Mouse (Mus musculus) brain, adult 2 months (tissue): Measurements from ENCODE around the gene Serpinb1a.

ENCODE experiments used
- DNase-seq: peaks from one replicate; pipeline ENCODE4 v3.0.0; 2011; ENCODE audit warnings: low read depth, low spot score

The Serpinb1a gene

DNA sequence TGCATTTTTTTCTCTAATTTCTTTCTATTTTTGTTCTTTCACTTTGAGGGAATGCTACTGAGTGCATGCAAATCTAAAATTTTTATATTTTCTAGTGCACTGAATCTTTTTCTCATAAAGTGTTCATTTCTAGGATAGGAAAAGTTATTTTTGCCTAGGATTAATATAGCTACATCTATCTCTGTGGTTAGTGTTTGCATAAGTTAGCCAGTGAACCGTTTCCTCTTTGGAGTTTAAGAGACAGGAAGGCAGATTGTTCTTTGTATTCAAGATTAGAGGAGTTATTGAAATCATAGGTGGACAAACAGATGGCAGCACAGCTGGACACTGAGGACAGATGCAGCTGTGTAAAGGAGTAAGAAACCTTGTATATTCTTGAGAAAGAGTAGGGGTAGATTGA lies 11.7 kb downstream of the Serpinb1a start:
- no peak for DNase-seq

DNA sequence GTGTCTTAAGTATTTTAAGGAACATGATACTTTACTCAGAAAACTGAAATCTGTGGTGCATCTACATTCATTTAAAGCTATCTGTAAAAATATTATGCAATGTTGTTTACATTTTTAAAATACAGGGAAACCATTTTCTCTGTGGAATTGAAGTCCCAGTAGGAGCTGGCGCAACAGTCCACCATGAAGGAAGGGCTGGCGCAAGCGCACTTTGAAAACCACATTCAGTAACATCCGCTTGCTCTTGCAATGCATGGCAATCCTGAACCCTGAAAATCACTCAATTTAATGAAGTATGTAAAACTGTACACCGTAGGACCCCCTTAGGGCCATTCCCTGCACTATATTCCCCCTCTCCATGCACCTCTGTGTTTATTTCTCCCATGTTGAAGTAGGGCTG lies 16.5 kb downstream of the Serpinb1a start:
- no peak for DNase-seq

DNA sequence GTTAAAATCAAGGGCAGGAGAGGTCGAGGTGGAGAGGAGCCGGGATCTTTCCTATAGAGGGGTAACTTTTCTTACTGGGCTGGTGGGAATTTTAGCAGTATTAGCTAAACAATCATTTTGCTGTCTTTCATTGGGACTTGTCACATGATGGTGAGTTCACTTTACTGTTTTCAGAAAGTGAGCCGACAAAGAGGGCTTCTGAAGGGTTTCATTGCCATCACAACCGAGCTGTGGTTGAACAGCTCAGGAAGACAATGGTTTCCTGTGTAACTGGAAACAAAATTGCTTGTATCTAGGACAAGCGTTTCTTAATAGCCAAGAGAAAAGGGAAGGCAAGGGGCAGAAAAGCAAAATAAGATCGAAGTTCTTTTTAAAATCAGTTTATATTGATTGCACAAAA lies 17.7 kb downstream of the Serpinb1a start:
- peak; percentile 84 for DNase-seq

DNA sequence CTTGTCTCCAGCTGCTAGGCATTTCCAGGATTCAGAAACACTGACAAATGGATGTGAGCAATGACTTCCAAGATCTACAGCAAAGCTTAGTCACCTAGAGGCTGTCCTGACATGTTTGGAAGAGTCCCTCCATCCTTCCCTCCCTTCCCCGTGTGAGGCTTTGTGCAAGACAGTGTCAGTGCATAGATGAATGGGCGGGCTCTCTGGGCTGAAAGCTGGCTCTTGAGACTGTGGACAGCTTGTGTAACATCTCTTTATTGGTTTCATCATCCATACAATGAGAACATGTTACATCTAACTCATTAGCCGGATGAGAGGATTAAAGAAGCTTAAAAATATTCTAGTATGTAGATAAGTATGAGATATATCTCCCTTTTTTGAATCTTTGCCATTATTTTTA lies 18.2 kb downstream of the Serpinb1a start:
- DNase-seq, result peak; percentile 75

DNA sequence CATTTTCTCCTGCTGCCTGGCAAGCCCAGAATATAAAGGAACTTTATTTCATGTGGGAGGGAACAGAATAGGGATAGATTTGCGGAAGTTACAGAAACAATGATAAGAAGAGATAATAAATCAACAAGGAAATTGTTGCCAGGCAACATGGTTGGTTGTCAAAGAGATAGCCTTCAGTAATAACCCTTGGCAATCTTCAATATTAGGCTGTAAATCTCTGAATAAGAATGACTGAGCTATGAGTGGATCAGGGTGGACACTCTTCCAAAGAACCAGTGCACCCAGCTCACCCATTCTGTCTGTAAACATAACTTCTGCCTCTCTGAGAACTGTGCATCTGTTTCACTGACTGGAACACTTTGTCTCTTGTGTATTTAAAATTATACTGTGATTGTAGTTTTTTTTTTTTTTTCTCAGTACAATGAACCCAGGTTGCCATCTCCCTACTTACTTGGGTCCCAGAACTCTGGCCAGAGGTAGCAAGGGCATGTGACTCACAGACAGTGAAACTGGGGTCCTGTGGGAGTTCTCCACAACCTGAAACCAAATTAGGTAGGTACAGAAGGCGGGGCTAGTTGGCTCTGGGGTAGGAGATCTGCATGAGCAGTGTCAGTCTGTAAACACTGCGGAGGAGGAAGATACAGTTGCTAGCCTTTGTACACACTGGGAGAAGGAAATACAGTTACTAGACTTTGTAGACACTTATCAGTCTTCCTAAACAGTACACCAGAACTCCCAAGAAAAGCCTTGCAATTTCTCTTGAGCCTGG lies 19.3 kb downstream of the Serpinb1a start:
- no peak for DNase-seq

DNA sequence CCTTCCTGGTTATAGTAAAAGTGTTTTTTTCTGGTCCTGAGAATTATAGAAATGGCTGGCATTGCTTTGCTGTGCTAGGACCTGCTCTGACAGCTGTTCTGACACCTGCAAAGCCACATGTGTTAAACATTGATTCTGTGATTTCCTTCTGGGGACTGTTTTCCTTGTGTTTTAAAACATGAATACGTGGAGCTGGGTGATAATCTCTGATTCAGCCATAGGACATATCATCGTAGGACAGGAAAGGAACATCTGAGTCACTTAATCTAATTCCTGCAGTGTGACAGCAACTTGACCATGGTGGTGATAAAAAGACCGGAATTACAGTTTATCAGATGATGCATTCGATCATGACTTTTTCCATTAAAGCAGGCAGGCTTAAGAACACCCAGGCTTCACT lies 22.1 kb downstream of the Serpinb1a start:
- no peak for DNase-seq

DNA sequence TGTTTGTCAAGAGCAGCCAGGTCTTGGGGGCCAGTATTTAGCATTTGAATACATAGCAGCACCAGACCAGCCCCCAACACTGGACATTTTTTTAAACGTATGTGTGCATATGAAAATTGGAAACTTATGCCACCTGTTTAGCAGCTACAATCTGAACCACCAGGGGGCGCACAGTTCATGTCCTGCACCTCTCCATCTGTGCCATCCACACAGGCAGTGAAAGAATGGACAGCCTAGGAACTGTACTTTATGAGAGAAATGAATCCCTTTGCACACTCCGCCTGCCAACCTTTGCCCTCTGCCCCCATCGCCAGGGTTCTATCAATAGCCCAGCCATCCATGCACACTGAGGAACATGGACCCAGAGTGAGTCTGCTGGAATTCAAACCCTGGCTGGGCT lies 23.0 kb downstream of the Serpinb1a start:
- peak; percentile 69 for DNase-seq

DNA sequence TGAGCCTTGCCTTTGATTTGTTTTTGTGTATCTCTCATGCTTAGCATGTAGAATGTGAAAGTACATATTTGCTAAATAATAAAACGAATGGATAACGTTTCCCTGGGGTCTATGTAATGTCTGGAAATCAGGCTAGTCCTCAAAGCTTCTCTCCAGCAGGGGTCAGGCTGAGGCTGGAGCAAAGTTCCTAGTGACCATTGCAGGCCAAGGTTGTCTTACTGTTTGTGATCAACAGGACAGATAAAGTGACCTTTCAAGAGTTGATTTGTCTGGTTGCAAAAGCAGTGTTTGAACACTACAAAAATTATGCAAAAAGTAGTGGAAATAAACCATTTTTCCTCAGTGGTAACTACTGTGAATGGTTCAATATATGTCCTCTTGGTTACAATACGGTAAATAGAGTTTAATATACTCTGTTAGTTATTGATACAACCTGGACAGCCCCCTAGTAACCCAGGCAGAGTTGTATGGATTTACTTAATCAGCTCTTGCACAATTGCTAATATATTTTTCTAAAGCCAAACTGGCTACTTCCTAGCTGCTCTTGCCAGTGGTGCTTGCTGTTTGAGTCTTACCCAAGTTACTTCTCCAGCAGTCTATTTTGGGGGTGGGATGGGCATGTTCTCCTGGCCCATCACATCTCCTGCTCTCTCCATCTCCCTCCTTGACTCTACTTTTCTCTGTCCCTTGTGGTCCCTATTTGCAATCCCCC lies 23.7 kb downstream of the Serpinb1a start:
- peak; percentile 30 for DNase-seq

DNA sequence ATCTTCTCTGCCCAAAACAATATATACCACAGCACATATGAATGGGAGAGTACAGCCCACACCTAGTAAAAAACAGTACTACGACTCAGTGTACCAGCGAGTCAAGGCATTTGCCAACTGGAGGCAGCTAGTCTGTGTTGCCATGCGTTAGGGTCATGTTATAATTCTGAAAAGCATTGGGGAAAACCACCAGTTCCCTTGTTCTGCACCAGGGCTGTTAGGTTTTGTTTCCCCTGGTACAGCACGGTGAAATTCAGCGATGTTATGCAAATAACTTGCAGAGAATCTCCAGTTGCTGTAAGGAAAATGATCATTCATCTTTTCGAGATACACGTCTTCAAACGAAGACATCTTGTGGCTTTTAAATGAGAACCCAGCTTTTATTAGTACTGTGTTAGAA lies 25.4 kb downstream of the Serpinb1a start:
- DNase-seq, result no peak

DNA sequence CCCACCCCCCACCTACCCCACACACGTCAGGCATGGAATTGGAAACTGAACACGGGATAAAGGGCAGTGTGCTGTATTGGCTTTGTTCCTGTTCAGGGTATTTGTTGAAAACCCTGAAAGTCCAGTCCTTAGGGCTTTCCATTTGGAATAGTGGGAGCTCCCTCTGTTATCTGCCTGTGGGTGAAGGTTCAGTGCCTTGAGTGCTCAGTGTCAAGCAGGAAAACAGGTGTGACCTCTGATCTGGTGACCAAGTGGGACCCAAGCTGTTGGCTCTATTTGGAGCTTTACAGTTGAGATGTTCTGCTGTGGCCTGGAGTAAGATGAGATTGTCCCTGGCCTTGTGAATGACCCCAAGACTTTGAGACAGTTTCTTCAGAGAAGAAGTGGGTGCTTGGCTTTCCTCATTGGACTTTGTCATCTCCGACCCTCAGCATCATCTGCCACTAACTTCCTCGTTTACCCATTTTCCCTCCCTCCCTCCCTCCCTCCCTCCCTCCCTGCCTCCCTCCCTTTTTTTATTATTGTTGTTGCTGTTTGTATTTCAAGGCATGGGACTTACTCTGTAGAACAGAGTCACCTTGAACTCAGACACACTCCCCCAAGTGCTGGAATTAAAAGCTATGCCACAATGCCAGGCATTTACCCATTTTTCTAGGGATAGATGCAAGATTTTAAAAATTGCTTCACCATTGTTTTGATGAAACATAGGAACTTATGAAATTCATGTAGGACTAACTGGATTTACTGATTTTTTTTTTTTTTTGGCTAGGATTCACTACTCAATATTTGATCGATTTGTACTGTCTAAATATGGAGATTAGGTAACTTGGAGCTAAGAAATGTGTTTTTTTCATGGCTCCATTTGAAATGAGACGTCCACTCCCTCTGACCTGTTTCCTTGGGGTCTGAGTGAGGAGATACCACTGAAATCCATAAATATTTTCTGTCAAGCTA lies 26.3 kb downstream of the Serpinb1a start:
- no peak for DNase-seq

DNA sequence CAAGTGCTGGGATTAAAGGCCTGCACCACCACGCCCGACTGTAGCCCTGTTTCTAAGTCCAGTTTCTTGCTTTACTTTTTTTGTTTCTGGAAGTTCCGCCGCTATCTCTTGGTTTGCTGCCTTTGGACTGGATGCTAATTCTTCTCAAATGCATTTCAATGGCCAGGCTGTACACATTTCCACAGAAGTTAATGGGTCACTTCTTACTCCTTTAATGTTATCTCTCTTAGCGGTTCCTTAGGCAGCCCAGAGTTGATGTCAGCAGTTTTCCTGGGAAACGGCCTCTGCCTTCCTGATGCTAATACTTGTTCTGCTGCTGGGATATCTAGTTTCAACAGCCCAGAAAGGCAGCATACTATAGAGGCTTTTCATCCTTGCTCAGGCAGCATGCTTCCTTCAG lies 27.9 kb downstream of the Serpinb1a start:
- DNase-seq, result no peak

DNA sequence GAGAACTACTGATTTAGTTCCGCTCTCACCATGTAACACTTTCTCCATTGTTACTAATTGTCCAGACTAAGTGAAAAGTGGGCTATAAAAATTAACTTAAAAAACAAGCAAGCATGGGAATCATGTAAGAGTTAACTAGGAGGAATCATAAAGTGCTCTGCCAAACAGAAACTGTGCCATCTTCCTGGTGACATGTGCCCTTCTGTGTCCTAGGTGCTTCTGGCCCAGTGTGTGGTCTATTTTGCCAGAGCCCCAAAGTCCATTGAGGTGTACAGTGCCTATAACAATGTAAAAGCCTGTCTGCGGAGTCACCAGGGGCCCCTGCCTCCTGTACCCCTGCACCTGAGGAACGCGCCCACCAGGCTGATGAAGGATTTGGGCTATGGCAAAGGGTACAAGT lies 29.3 kb downstream of the Serpinb1a start:
- DNase-seq, result no peak

DNA sequence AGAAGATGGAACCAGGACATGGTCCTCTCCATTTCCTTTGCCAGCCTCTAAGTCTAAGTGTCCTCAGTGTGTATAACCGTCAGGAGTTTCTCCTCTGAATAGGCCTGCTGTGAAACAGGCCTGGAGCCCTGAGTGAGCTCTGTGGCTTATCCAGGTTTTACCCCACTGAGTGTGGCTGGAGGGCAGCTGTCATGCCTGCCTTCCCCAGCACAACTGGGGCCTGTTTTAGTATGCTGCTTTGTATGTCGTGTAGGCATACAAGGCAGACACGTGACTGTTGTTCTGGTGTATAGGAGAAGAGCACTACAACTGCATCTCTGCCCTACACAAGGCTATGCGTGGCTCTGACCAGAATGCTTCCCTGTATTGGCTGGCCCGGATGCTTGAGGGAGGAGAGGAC lies 31.1 kb downstream of the Serpinb1a start:
- DNase-seq, result no peak

DNA sequence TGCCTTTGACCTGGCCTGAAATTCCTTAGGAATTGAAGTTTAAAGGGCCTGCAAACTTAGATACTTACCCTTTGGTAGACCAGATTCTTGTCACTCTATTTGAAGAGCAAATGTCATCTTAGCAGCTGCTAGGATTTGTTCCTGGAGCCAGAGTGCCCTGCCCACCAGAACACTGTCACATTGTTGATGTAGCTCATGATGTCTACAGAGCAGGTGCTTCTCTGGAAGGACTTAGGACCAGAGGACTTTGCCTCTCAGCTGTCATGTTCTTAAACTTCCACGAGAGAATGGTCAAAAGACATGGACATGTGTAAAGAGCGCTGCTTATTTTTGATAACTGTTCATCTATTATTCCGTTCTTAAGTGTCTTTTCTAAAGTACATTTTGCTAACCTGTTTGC lies 31.7 kb downstream of the Serpinb1a start:
- no peak for DNase-seq

DNA sequence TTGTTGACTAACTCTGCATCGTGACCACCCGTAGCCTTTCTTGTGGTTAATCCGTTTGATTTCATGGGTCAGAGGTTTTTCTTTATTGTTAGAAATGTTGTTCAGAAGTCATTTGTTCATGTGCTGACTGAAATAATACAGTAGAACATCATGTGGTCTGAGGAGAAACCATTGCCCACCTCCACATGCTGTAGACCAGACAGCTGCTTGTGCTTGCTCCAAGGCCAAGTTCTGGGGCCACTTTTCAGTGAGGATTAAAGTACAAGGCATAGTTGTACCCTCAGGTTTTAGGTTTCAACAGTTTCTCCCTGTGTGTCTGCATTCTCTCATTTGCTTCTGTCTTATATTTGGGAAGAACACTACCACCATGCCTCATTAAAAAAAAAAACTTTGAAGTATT lies 43.4 kb downstream of the Serpinb1a start:
- no peak for DNase-seq

DNA sequence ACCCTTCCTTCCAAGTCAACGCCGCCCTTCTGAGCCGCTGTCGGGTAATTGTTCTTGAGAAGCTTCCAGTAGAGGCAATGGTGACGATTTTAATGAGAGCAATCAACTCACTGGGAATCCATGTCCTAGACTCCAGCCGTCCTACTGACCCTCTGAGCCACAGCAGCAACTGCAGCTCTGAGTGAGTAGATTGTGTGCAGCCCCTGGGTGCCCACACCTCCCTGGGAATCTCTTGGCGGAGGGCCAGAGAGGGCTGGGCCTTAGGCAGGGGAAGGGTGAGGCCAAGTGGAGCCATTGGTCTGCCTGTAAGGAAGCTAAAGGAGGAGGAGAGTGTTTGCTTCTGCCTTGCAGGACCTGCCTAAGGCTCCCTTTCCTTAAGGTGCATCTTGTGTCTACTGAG lies 44.2 kb downstream of the Serpinb1a start:
- peak; percentile 18 for DNase-seq

DNA sequence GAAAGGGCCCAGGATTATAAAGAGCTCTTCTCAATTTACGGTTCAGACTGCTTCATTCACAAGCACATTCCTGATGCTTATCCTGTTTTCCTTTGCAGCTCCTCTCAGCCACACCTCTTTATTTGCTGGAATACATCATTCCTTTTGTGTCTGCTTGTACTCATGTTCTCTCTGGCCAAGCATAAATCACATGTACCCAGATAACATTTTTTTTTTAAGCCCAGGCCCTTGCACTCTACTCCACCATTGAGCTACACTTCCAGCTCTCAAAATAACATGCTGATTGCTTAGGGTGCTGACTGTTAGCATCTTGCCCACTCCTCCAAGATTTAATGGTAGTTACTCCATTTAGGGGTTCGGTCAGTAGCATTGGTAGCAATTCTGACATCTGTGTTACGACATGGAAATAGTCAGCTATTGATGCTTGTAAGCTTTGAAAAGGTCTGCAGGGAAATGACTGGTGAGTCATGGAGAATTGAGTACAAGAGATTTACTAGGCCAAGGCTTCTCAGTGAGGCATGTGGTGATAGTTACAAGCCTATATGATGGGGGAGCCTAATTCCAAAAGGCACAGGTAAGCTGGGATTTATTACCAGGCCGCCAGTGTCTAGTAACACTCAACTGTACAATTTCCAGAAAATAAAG lies 47.2 kb downstream of the Serpinb1a start:
- DNase-seq, result no peak

DNA sequence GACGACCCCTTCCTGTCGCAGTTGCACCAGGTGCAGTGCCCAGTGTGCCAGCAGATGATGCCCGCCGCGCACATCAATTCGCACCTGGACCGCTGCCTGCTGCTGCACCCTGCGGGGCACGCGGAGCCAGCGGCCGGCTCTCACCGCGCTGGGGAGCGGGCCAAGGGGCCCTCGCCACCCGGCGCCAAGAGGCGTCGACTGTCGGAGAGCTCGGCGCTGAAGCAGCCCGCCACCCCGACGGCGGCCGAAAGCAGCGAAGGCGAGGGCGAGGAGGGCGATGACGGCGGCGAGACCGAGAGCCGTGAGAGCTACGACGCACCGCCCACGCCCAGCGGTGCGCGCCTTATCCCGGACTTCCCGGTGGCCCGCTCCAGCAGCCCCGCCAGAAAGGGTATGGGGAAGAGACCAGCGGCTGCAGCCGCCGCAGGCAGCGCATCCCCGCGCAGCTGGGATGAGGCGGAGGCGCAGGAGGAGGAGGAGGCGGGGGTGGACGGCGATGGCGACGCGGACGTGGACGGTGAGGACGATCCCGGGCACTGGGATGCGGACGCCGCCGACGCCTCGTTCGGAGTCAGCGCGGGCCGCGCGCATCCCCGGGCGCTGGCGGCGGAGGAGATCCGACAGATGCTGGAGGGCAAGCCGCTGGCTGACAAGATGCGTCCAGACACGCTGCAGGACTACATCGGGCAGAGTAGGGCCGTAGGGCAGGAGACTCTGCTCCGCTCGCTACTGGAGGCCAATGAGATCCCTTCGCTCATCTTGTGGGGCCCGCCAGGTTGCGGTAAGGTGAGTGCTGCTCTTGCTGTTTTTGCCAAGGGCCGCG lies 48.5 kb downstream of the Serpinb1a start, which contains the start of gene D930007J09Rik:
Gene D930007J09Rik (minus strand): TSS at position 591 of the 823 bp plus-strand sequence.
- peak; percentile 63 for DNase-seq

DNA sequence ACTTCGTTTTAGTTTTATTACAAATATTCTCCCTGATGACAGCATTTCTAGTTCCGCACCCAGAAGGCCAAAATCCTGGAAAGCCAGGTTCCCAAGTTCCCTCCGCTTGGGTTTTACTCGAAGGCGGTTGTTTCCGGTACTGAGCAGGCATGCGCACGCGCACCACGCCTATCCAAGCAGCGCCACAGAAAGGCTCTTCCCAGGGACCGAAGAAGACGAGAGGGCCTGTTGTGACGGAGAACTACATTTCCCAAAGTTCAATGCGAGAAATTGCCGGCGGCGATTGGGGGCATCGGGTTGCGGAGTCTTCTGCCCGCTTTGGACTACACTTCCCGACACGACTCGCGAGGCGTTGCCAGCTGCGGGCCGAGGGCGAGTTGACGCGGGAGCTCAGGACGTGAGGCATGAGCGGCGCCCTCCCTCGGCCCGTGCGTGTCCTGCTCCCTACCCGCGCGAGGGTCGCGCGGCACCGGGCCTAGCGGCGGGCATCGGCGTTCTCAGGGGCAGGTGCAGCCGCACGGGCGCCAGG lies 49.2 kb downstream of the Serpinb1a start, which contains the start of gene Wrnip1:
Gene Wrnip1 (plus strand): TSS at position 346 of the 529 bp plus-strand sequence.
- peak; percentile 100 for DNase-seq

DNA sequence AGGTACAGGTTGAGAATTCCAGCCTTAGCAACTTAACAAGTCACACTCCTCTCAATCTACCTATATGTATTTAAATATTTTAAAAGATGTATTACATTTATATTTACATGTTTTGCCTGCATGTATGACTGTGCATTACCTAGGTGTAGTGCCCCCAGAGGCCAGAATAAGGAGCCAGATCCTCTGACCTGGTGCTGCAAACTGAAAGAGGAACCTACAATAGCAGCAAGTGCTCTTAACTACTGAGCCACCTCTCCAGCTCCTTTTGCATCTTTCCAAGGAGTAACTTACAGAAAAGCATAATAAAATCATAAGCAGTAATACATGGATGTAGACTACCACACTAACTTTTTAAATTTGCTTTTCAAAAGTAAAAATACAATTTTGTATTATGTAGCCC lies 50.1 kb downstream of the Serpinb1a start:
- no peak for DNase-seq
